Mouse (Mus musculus): ENCODE results near the gene Slc25a16. TPM values are rescaled to one million over a fixed set of nuclear protein-coding genes. Genes with fewer than 3 reads are reported as not detected.

The Slc25a16 gene
- polyA plus RNA-seq, 1 experiment from 2014 or later = 13.5 TPM

- Histone ChIP-seq H3K27ac (ENCODE audit: low read depth, low read length) (no peak overlapping the region; the same call in 1 of the 2 replicates), H3K36me3 (ENCODE audit: control insufficient read depth, insufficient read depth, low read length) (no peaks in the 10 kb centered on the region), H3K4me3 (ENCODE audit: low read depth, low read length) (peak overlapping the region; percentile 64), H3K27me3 (replicated peaks; ENCODE audit: control insufficient read depth, insufficient read depth, low read length) (no peaks in the 10 kb centered on the region; the same call in 1 of the 2 replicates), H3K9ac (ENCODE audit: low read depth, low read length) (peak overlapping the region; percentile 67), H3K9me3 (ENCODE audit: control insufficient read depth, low read length) (no peaks in the 10 kb centered on the region), H3K4me1 (replicated peaks; ENCODE audit: control insufficient read depth, insufficient read depth, low read length) (peaks cover 7% of the 10 kb centered on the region; the same call in 1 of the 2 replicates), H3K4me2 (peak overlapping the region; percentile 98)
- under 1% methylated on average over 38 of the region's 38 CpGs for WGBS
- ATAC-seq (replicated peaks; ENCODE audit: low FRiP score) (peak; percentile 48; the same call in 1 of the 2 replicates), DNase-seq (ENCODE audit: low spot score) (peak; percentile 79)
These were observed 34.2 kb upstream of the Slc25a16 start for GRCm38 (mm10) chr10:62885969-62886798.

GRCm38 (mm10) chr10:62886799-62887591 is 33.4 kb upstream of the Slc25a16 start:
- Histone ChIP-seq H3K4me3 (ENCODE audit: low read depth, low read length) (peak overlapping the region; percentile 64), H3K27ac (ENCODE audit: low read depth, low read length) (no peak overlapping the region), H3K4me1 (replicated peaks; ENCODE audit: control insufficient read depth, insufficient read depth, low read length) (peaks cover 7% of the 10 kb centered on the region; the same call in 1 of the 2 replicates), H3K27me3 (replicated peaks; ENCODE audit: control insufficient read depth, insufficient read depth, low read length) (no peaks in the 10 kb centered on the region; the same call in 1 of the 2 replicates), H3K36me3 (ENCODE audit: control insufficient read depth, insufficient read depth, low read length) (no peaks in the 10 kb centered on the region), H3K4me2 (peak overlapping the region; percentile 98), H3K9ac (ENCODE audit: low read depth, low read length) (peak overlapping the region; percentile 67), H3K9me3 (ENCODE audit: control insufficient read depth, low read length) (no peaks in the 10 kb centered on the region)
- ATAC-seq (replicated peaks; ENCODE audit: low FRiP score) (peak; percentile 74), DNase-seq (ENCODE audit: low spot score) (peak; percentile 78)
- WGBS = under 1% methylated on average over 56 of the region's 56 CpGs

- ATAC-seq (replicated peaks; ENCODE audit: low FRiP score) (no peak), DNase-seq (ENCODE audit: low spot score) (no peak)
- no peaks in the 10 kb centered on the region for H3K9me3 ChIP-seq (ENCODE audit: control insufficient read depth, low read length)
- no peak overlapping the region for H3K4me3 ChIP-seq (ENCODE audit: low read depth, low read length)
- H3K9ac ChIP-seq (ENCODE audit: low read depth, low read length) = no peak overlapping the region
- no peaks in the 10 kb centered on the region; the same call in 1 of the 2 replicates for H3K27me3 ChIP-seq (replicated peaks; ENCODE audit: control insufficient read depth, insufficient read depth, low read length)
- H3K27ac ChIP-seq (ENCODE audit: low read depth, low read length) = no peak overlapping the region
- 0 out of 2 replicates have a peak, but pooled peaks cover 4% of the 10 kb centered on the region for H3K4me1 ChIP-seq (replicated peaks; ENCODE audit: control insufficient read depth, insufficient read depth, low read length)
- no peaks in the 10 kb centered on the region for H3K36me3 ChIP-seq (ENCODE audit: control insufficient read depth, insufficient read depth, low read length)
- WGBS = 77% methylated on average over 3 of the region's 3 CpGs
- no peak overlapping the region for H3K4me2 ChIP-seq
These were observed 29.4 kb upstream of the Slc25a16 start for GRCm38 (mm10) chr10:62891025-62891424.

- WGBS = 33% methylated on average over 4 of the region's 4 CpGs
These were observed 27.7 kb upstream of the Slc25a16 start for GRCm38 (mm10) chr10:62892549-62893232.

GRCm38 (mm10) chr10:62893356-62893884 is 27.0 kb upstream of the Slc25a16 start:
- Histone ChIP-seq H3K27me3 (replicated peaks; ENCODE audit: control insufficient read depth, insufficient read depth, low read length) (no peaks in the 10 kb centered on the region), H3K4me1 (replicated peaks; ENCODE audit: control insufficient read depth, insufficient read depth, low read length) (no peaks in the 10 kb centered on the region), H3K9me3 (ENCODE audit: control insufficient read depth, low read length) (no peaks in the 10 kb centered on the region), H3K36me3 (ENCODE audit: control insufficient read depth, insufficient read depth, low read length) (no peaks in the 10 kb centered on the region), H3K4me3 (ENCODE audit: low read depth, low read length) (no peak overlapping the region), H3K4me2 (no peak overlapping the region), H3K27ac (ENCODE audit: low read depth, low read length) (no peak overlapping the region), H3K9ac (ENCODE audit: low read depth, low read length) (no peak overlapping the region)
- WGBS = 58% methylated on average over 6 of the region's 6 CpGs
- ATAC-seq (replicated peaks; ENCODE audit: low FRiP score) = no peak
- DNase-seq (ENCODE audit: low spot score) = no peak

More at GRCm38 (mm10) chr10:62892549-62893232, 27.7 kb upstream of the Slc25a16 start:
- H3K4me1 ChIP-seq (replicated peaks; ENCODE audit: control insufficient read depth, insufficient read depth, low read length) = no peaks in the 10 kb centered on the region
- H3K9ac ChIP-seq (ENCODE audit: low read depth, low read length) = no peak overlapping the region
- H3K27me3 ChIP-seq (replicated peaks; ENCODE audit: control insufficient read depth, insufficient read depth, low read length) = no peaks in the 10 kb centered on the region
- no peak overlapping the region for H3K4me2 ChIP-seq
- no peaks in the 10 kb centered on the region for H3K9me3 ChIP-seq (ENCODE audit: control insufficient read depth, low read length)
- no peaks in the 10 kb centered on the region for H3K36me3 ChIP-seq (ENCODE audit: control insufficient read depth, insufficient read depth, low read length)
- no peak overlapping the region for H3K4me3 ChIP-seq (ENCODE audit: low read depth, low read length)
- ATAC-seq (replicated peaks; ENCODE audit: low FRiP score) (no peak), DNase-seq (ENCODE audit: low spot score) (no peak)
- H3K27ac ChIP-seq (ENCODE audit: low read depth, low read length) = no peak overlapping the region

- WGBS = 63% methylated on average over 3 of the region's 3 CpGs
- no peak for ATAC-seq (replicated peaks; ENCODE audit: low FRiP score)
- H3K4me2 ChIP-seq = no peak overlapping the region
These were observed 26.0 kb upstream of the Slc25a16 start for GRCm38 (mm10) chr10:62894447-62894846.

GRCm38 (mm10) chr10:62895386-62895785 is 25.0 kb upstream of the Slc25a16 start:
- DNase-seq (ENCODE audit: low spot score) (no peak), ATAC-seq (replicated peaks; ENCODE audit: low FRiP score) (no peak)
- H3K4me1 ChIP-seq (replicated peaks; ENCODE audit: control insufficient read depth, insufficient read depth, low read length) = no peaks in the 10 kb centered on the region
- H3K36me3 ChIP-seq (ENCODE audit: control insufficient read depth, insufficient read depth, low read length) = no peaks in the 10 kb centered on the region
- WGBS = 66% methylated on average over 6 of the region's 6 CpGs
- no peak overlapping the region for H3K4me3 ChIP-seq (ENCODE audit: low read depth, low read length)
- no peaks in the 10 kb centered on the region for H3K27me3 ChIP-seq (replicated peaks; ENCODE audit: control insufficient read depth, insufficient read depth, low read length)
- H3K27ac ChIP-seq (ENCODE audit: low read depth, low read length) = no peak overlapping the region
- H3K9me3 ChIP-seq (ENCODE audit: control insufficient read depth, low read length) = no peaks in the 10 kb centered on the region
- H3K4me2 ChIP-seq = no peak overlapping the region
- no peak overlapping the region for H3K9ac ChIP-seq (ENCODE audit: low read depth, low read length)

More at GRCm38 (mm10) chr10:62894447-62894846, 26.0 kb upstream of the Slc25a16 start:
- Histone ChIP-seq H3K27me3 (replicated peaks; ENCODE audit: control insufficient read depth, insufficient read depth, low read length) (no peaks in the 10 kb centered on the region), H3K4me3 (ENCODE audit: low read depth, low read length) (no peak overlapping the region), H3K36me3 (ENCODE audit: control insufficient read depth, insufficient read depth, low read length) (no peaks in the 10 kb centered on the region), H3K9me3 (ENCODE audit: control insufficient read depth, low read length) (no peaks in the 10 kb centered on the region), H3K4me1 (replicated peaks; ENCODE audit: control insufficient read depth, insufficient read depth, low read length) (no peaks in the 10 kb centered on the region), H3K9ac (ENCODE audit: low read depth, low read length) (no peak overlapping the region), H3K27ac (ENCODE audit: low read depth, low read length) (no peak overlapping the region)
- DNase-seq (ENCODE audit: low spot score) = no peak

- Histone ChIP-seq H3K27me3 (replicated peaks; ENCODE audit: control insufficient read depth, insufficient read depth, low read length) (no peaks in the 10 kb centered on the region), H3K9ac (ENCODE audit: low read depth, low read length) (no peak overlapping the region), H3K4me1 (replicated peaks; ENCODE audit: control insufficient read depth, insufficient read depth, low read length) (no peaks in the 10 kb centered on the region), H3K27ac (ENCODE audit: low read depth, low read length) (no peak overlapping the region), H3K9me3 (ENCODE audit: control insufficient read depth, low read length) (no peaks in the 10 kb centered on the region), H3K4me2 (no peak overlapping the region), H3K36me3 (ENCODE audit: control insufficient read depth, insufficient read depth, low read length) (no peaks in the 10 kb centered on the region), H3K4me3 (ENCODE audit: low read depth, low read length) (no peak overlapping the region)
- ATAC-seq (replicated peaks; ENCODE audit: low FRiP score) (no peak), DNase-seq (ENCODE audit: low spot score) (no peak)
- WGBS = 52% methylated on average over 4 of the region's 4 CpGs
These were observed 24.4 kb upstream of the Slc25a16 start for GRCm38 (mm10) chr10:62896035-62896434.
